Mouse (Mus musculus) thymus, postnatal 4 days (tissue): ENCODE measurements at regions not wholly inside any gene's neighbourhood (a gene's known extent, or its start where the extent isn't known, plus 50 kb on each side); places are given as distances from the start of the nearest gene placed in this dataset.

Experiments
- DNase-seq: peaks from one replicate; pipeline ENCODE4 v3.0.0; 2021

DNA sequence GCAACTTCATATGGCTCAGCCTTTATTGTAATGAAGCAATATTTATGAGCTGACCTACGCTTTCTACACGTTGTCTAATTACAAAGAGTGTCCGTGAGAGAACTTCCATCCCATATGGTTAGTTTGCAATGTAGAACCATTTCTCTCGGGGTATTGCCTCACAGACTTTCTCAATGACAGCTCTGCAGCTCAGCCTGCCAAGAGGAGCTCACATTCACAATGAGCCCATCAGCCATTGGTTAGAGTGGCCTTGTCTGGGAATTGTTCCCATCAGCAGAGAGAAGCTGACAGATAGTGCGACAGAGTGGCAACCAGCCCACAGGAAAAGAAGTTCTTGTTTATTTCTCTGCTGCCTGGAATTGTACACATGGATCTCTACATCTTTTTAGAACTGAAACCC is 409.7 kb downstream of the Zfp704 start:
- no peak for DNase-seq

DNA sequence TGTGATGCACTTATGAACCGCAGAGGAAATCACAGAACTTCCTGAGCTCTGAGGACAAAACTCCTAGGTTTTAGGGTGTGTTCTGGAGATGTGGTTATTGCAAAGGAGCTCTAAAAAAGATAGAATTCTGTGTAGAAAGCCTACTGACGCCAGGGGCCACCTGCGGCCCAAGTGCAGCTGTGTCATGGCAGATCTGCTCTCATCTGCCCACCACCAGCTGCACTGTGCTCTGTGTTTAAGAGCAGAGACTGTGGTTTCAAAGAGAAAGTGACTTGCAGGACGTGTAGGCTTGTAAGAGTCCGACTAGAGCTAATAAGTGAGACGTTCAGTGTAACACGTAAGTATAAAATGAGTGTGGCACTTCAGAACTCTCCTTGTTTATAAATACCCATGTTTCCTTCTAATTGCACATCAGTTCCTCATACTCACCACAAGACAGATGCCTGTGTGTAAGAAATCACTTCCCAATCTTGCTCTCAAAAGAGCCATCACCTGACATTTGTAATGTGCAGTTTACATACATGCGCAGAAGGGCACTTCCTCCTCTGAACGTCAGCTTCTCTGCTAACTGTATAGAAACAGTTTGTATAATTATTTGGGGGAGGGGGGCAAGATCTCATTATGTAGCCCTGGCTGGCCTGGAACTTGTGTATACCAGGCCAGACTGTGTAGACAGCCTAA is 411.1 kb downstream of the Zfp704 start:
- peak; percentile 16 for DNase-seq

GRCm38 (mm10) chr3:9195781-9196180 is 414.1 kb downstream of the Zfp704 start:
- DNase-seq = no peak

GRCm38 (mm10) chr3:9189366-9190287 is 420.3 kb downstream of the Zfp704 start:
- no peak for DNase-seq

DNA sequence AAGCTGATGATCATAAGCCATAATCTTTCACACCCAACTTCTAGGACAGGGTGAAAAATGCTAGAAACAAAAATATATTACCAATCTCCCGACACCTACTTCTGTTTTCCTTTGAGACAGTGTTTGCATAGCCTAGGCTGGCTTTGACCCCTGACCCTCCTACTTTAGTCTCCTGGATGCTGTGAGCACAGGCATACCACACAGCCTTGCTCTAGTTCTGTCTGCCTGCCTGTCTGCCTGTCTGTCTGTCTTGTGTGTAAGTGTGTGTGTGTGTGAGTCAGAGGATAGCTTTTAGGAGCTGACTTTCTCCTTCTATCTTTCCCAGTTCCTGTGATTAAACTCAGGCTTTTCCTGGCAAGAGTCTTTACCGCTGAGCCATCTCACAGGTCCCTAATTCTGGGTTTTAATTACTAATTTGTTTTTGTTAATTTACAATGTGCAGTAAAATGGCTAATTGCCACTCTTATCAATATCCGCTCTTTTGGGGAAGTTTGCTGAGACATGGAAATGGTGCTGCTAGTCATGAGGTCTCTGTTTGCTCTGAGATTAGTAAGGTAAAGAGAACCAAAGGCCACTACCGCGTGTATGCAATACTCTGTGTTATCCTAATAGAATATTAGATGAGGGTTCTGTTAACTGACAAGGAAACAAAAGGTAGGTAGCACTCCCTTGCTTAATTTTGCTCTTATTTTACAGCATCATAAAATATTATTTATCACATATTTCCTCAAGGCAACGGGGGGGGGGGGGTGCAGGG is 423.3 kb downstream of the Zfp704 start:
- no peak for DNase-seq

DNA sequence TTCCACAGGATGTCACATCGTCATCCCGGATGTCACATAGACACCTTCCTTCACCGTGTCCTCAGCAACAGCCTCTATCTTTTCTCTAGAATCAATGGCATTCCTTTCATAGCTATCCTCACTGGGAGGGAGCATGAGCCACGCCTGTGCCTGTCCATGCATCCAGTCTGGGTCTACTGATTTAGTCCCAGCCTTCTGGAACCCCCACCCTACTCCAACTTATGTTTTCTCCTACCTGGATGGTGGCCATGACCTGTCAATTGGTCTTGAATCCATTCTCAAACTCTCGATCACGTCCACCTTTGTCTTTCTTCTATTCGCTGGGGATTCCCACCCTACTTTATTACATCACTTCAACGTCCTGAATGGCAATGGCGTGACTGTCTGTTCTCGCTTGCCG is 428.3 kb downstream of the Zfp704 start:
- DNase-seq = no peak

DNA sequence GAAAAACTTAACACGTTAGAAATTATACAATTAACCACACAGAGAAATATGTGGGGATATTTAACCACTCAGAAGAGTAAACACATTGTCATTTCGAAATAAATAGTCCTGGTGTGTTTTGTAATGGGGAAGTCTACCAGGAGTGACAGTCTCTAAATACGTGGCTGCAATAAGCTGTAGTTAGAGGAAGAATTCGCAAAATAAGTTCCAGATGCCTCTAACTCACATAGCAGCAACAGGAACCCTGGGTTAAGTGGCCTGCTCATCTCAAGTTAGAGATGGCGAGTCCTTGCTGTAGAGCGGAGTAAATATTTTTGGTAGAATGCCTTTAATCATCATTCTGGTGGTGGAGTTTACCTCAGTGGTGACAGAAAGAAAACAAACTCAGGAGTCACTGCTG is 430.2 kb downstream of the Zfp704 start:
- no peak for DNase-seq

- DNase-seq = no peak
Measured at GRCm38 (mm10) chr3:9174517-9174832, 435.4 kb downstream of the Zfp704 start.

- no peak for DNase-seq
Measured at GRCm38 (mm10) chr3:9173643-9174516, 436.0 kb downstream of the Zfp704 start.

- DNase-seq = no peak
Measured at GRCm38 (mm10) chr3:9171970-9172369, 437.9 kb downstream of the Zfp704 start.

DNA sequence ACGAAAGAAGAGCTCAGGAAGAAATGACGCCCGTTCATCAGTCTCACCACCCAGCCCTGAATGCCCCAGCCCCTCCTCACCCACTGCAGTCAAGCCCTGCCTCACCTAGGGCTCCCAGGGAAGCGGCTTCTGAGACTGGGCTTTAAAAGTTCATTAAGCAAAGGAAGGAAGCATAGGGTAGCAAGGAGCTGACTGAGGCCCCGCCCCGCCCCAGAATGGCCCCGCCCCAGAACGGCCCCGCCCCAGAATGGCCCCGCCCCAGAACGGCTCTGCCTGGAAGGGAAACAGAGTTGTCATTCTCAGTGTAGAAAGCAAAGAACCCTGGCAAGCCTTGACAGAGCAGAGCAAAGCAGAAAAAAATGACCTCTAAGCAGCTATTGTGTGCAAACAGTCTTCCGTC is 440.9 kb downstream of the Zfp704 start:
- peak; percentile 20 for DNase-seq

DNA sequence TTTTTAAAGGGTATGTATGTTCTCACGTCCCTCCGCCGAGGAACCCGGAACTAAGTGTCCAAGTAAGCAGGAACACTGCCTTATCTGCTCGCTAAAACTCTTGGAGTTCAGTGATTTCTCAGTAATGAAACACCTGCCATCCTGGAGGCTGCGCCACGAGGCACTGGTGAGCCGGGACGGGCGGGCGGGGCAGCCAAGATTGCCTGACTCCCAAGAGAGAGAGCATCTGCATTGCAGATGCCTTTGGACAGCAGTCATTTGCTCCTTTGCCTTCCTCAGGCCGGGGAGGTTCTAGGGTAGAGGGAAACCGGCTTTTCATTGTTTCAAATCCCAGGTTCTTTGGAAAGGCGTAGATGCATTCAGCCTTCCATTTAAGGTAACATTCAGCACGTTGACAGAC is 450.8 kb downstream of the Zfp704 start:
- DNase-seq = no peak

DNA sequence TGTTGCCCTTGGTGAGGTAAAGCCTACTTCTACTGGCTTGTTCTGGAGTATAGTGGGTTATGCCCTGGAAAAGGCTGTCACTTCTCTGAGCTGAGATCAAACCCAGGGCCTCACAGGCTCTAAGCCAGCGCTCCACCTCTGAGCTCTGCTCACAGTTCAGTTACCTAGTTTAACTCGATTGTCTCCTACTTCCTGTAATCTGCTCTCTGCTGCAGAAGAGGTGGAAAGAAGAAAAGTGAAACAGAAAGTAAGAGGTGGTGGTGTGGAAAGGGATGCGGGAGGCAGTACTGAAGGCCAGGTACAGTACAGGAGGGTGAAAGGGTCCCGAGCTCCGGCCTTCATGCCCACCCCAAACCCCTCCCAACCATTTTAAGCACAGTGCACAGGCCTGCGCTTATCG is 455.7 kb downstream of the Zfp704 start:
- DNase-seq = peak; percentile 32

- DNase-seq = peak; percentile 19
Measured at GRCm38 (mm10) chr3:9153690-9154089, 456.2 kb downstream of the Zfp704 start.

- no peak for DNase-seq
Measured at GRCm38 (mm10) chr3:9152256-9152655, 457.6 kb downstream of the Zfp704 start.

DNA sequence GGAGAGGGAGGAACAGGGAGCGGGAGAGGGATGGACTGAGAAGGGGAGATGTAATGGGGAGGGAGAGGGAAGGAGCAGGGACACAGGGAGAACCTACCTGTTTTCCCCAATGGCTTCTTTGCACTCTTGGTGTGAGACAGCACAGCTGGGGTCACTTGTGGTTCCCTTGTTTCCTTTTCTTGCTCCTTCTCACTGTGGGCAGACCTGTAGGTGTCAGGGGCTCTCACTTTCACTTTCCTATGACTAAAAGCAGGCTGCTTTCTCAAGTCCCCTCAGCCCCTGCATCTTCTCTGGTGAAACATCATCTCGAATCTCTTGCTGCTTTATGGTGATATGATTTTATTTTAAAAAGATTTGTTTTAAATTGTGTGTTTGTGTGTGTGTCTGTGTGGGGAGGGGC is 458.3 kb downstream of the Zfp704 start:
- no peak for DNase-seq

- no peak for DNase-seq
Measured at GRCm38 (mm10) chr3:9148605-9149004, 461.3 kb downstream of the Zfp704 start.

- DNase-seq = no peak
Measured at GRCm38 (mm10) chr3:9146481-9146880, 463.4 kb downstream of the Zfp704 start.

DNA sequence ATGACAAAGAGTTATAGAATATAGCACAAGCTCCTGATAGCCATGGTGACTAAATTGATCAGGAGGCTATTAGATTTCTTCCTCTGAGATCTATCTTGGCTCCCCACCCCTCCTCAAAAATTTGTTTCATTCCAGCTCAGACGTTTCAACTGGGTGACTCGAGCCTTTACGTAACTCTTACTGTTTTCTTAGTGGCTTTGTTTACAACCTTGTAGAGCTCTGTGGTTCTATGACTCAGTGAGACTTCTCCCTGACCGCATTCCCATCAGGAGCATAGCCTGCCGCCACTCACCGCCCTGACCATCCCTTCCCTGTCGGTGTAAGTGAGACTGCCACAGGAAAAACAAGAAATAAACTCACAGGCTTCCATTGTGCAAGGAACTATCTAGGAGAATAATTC is 464.3 kb downstream of the Zfp704 start:
- no peak for DNase-seq

GRCm38 (mm10) chr3:9141836-9142235 is 468.0 kb downstream of the Zfp704 start:
- no peak for DNase-seq

DNA sequence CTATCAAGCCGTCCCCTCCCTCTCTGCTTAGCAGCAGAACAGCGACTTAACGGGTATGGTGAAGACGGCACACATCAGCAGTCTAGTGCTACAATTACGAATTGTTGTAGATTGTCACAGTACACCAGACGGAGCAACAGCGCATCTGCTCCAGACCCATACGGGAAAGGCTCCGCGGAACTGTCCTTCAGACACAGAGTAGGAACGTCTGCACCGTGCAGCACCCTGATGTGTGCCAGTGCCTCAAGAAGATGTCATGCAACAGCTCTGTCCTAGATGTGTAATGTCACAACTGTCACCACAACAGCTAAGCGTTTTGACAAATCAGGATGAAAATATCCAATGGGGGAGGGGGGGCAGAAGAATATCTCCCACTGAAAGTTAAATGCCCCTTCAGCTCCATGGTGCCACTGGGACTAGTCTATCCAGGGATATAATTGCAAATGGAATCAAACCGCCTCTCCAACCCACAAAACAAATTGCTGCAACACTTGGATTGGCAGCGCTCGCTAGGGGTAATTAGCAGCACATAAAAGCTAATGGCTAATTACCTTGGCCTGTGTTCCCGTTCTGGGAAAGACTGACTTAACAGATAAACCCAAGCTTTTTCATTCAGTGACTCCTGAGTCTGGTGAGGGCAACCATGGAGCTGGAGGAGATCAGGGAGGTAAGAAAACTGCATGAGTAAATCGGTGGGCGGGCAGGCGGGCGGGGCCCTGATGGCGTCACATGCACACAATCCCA is 472.6 kb downstream of the Zfp704 start:
- DNase-seq = no peak

- no peak for DNase-seq
Measured at GRCm38 (mm10) chr3:9133991-9134390, 475.9 kb downstream of the Zfp704 start.
